Mouse (Mus musculus) heart, embryonic 16.5 days (tissue): Measurements from ENCODE around the gene Mex3a. TPM values are rescaled to one million over a fixed set of nuclear protein-coding genes. Genes with fewer than 3 reads are reported as not detected.

Experiments used
- ATAC-seq: fragments of 200-750 bp; cut with Nextera tagmentation; replicated peaks from 2 replicates; pipeline ENCODE4 v1.8.0; 2017; ENCODE audit warnings: moderate number of reproducible peaks; ENCODE audit not compliant: insufficient read depth, low FRiP score; ENCODE audit errors: extremely low read depth
- H3K27ac ChIP-seq: fragments of 300-500 bp; sonication (generic); 2 replicates; pipeline ENCODE4 v1.5.1; 2014; ENCODE audit warnings: mild to moderate bottlenecking, low read length, control low read depth, moderate library complexity
- H3K27me3 ChIP-seq: fragments of 300-500 bp; sonication (generic); 2 replicates; pipeline ENCODE4 v1.6.1; 2014; ENCODE audit warnings: low read length, mixed read lengths; ENCODE audit not compliant: control insufficient read depth, insufficient read depth
- H3K36me3 ChIP-seq: fragments of 300-500 bp; sonication (generic); 2 replicates; pipeline ENCODE4 v1.6.1; 2014; ENCODE audit not compliant: control insufficient read depth, insufficient read depth
- H3K4me1 ChIP-seq: fragments of 300-500 bp; sonication (generic); 2 replicates; pipeline ENCODE4 v1.6.1; 2014; ENCODE audit warnings: low read length, mixed read lengths; ENCODE audit not compliant: control insufficient read depth, insufficient read depth
- H3K4me2 ChIP-seq: fragments of 300-500 bp; sonication (generic); 2 replicates; pipeline ENCODE4 v1.6.1; 2014; ENCODE audit warnings: low read depth, mild to moderate bottlenecking, control low read depth, low read length
- H3K4me3 ChIP-seq: fragments of 300-500 bp; sonication (generic); 2 replicates; pipeline ENCODE4 v1.5.1; 2014; ENCODE audit warnings: mild to moderate bottlenecking, control low read depth, low read length
- H3K9ac ChIP-seq: fragments of 300-500 bp; sonication (generic); 2 replicates; pipeline ENCODE4 v1.6.1; 2014; ENCODE audit warnings: low read length, control low read depth
- H3K9me3 ChIP-seq: fragments of 300-500 bp; sonication (generic); replicated peaks from 2 replicates; pipeline ENCODE4 v1.6.1; 2016; ENCODE audit warnings: low read length; ENCODE audit not compliant: control insufficient read depth
- WGBS: fragments of 180-500 bp; shearing (Covaris S2); extraction: QIAGEN DNeasy Blood & Tissue Kit; methylation state at CpG from one replicate; pipeline ENCODE4 v1.1.7; 2014; 5-methylcytosine and 5-hydroxymethylcytosine counted together
- polyA plus RNA-seq: library from polyadenylated mRNA; unstranded; fragments of >200 nt; fragmentation: Nextera tagmentation; extraction: Ambion mirVana; gene quantifications from 2 replicates; pipeline ENCODE4 v1.2.1, GENCODE M21; 2015

Gene Mex3a
- polyA plus RNA-seq, 1 experiment from 2014 or later, result 5.3 TPM

DNA sequence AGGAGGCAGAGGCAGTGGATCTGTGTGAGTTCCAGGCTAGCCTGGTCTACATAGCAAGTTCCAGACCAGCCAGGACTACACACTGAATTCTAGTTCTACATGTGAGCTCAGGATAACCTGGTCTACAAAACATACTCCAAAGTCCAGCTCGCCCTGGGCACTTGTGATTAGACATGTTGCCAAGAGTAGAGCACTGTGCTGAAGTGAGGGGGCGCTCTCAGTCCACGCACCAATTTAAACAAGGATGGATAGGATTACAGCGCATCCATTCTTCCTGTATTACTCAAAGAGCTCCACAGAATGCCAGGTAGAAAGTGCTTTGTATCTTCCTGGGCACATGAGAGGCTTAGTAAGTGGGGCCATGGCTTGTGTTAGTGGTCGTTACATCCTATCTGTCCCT, 12.3 kb downstream of the Mex3a start:
- no peaks in the 10 kb centered on the region for H3K27me3 ChIP-seq
- WGBS, result 36% methylated on average over 5 of the region's 5 CpGs
- H3K9me3 ChIP-seq, result no peaks in the 10 kb centered on the region
- peaks cover 10% of the 10 kb centered on the region for H3K4me1 ChIP-seq
- H3K4me3 ChIP-seq, result no peak overlapping the region
- no peak overlapping the region for H3K4me2 ChIP-seq
- no peak overlapping the region for H3K27ac ChIP-seq
- H3K9ac ChIP-seq, result no peak overlapping the region
- no peaks in the 10 kb centered on the region for H3K36me3 ChIP-seq
- ATAC-seq, result no peak

DNA sequence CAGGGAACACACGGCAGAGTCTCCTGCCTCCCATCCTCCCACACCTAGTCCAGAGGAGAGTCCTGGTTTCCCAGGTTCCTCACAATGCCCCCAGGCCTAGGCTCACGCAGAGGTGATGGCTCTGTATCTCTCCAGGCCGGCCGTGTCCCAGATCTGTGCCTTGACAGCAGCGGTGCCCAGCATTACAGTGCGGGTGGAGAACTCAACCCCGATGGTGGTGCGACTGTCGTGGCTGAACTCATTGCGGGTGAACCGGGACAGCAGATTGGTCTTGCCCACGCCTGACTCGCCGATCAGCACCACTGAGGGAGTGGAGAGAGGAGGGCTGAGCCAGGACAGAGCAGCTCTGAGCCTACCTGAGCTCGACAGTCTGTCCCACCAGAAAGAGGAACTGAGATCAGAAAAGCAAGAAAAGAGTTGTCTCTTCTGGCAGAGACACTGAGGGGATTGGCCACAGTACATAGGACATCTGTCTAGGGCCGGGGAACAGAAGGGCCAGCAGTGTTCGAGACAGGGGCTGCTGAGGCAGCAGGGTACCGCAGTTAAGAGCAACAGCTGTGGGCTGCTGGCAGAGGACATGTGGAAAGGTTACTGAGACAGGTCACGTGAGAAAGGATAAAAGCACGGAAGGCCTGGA, 12.9 kb downstream of the Mex3a start:
- no peaks in the 10 kb centered on the region for H3K9me3 ChIP-seq
- no peaks in the 10 kb centered on the region for H3K36me3 ChIP-seq
- peaks cover 6% of the 10 kb centered on the region for H3K4me1 ChIP-seq
- no peak overlapping the region for H3K27ac ChIP-seq
- H3K4me3 ChIP-seq, result no peak overlapping the region
- no peak for ATAC-seq
- 59% methylated on average over 20 of the region's 20 CpGs for WGBS
- H3K27me3 ChIP-seq, result no peaks in the 10 kb centered on the region
- H3K4me2 ChIP-seq, result no peak overlapping the region
- H3K9ac ChIP-seq, result no peak overlapping the region

DNA sequence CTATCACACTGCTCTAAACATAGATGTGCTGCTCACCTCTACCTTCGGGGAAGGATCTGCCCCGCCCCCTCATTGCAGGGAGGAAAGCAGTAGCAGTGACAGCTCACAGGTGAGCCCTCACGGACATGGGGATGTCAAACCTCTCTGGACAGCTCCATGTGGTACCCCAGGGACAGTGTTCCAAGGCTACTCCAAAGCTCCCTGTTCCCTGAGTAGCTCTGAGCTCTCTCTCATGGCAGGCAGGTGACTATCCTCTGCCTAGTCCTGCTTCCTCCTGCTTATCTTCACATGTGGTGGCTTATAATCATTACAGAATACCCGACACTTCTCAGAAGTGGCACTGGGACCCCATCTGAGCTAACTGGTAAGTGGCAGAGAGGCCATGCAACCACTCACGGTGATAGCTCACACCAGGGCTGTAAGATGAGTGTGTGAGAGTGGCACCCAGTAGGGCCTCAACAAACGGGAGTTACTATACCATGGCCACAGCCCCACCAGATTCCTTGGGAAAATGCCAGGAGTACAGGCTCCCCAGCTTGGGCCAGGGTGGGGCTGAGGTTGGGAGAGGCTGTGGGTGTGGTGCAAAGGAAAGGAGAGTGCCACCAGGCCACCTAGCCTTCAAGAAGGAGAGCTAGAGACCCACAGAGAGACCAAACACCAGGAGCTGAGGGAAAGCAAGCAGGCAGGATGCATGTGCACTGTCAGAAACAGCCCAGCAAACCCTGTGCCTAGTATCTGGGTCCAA, 14.7 kb downstream of the Mex3a start:
- H3K36me3 ChIP-seq, result no peaks in the 10 kb centered on the region
- H3K4me1 ChIP-seq, result peaks cover 2% of the 10 kb centered on the region
- WGBS, result 62% methylated on average over 6 of the region's 6 CpGs
- H3K9me3 ChIP-seq, result no peaks in the 10 kb centered on the region
- H3K27ac ChIP-seq, result no peak overlapping the region
- H3K4me2 ChIP-seq, result no peak overlapping the region
- no peaks in the 10 kb centered on the region for H3K27me3 ChIP-seq
- H3K4me3 ChIP-seq, result no peak overlapping the region
- ATAC-seq, result no peak
- H3K9ac ChIP-seq, result no peak overlapping the region

DNA sequence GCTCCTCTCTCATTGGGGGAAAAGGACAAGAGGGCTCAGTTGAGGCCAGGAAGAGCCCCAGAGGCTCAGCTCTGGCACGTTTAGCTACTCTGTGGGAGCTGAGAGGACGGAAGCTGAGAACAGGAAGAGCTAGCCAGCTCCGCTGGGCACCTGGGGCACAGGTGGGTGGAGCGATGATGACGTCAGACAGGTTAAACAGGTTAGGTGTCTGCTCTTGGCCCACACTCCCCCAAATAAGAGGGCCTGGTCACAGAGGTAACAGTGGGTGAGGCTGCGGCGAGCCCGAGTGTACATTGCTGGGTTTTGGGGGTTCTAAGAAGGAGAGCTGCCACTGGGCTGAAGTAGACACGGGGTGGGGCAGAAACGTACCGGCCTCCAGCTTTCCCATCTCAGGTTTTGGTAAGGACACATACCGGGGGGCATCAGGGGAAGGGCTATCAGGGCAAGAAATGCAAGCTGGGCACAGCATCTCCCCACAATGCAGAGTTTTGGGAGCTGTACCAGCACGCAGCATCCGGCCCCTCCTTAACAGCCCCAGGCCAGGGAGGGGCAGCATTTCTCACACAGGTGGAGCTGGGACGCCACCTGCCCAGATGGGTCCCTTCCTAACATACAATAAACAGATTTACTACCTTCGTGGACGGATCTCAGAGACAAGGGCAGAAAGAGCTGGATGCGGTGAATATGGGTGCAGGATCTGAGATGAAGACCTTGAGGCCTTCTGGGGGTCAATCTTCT, 16.2 kb downstream of the Mex3a start, which contains the start of gene Rab25:
Gene Rab25 (minus strand): TSS at position 121 of the 738 bp plus-strand sequence.
- no peak within 1 kb of the TSS for H3K27ac ChIP-seq
- no peak within 1 kb of the TSS for H3K4me3 ChIP-seq
- H3K9me3 ChIP-seq, result no peaks in the 10 kb centered on the region
- no peak for ATAC-seq
- H3K4me1 ChIP-seq, result peaks cover 7% of the 10 kb centered on the region
- no peak within 1 kb of the TSS for H3K4me2 ChIP-seq
- H3K9ac ChIP-seq, result no peak within 1 kb of the TSS
- H3K36me3 ChIP-seq, result no peaks in the 10 kb centered on the region
- no peaks in the 10 kb centered on the region for H3K27me3 ChIP-seq
- WGBS, result 54% methylated on average over 18 of the region's 18 CpGs

DNA sequence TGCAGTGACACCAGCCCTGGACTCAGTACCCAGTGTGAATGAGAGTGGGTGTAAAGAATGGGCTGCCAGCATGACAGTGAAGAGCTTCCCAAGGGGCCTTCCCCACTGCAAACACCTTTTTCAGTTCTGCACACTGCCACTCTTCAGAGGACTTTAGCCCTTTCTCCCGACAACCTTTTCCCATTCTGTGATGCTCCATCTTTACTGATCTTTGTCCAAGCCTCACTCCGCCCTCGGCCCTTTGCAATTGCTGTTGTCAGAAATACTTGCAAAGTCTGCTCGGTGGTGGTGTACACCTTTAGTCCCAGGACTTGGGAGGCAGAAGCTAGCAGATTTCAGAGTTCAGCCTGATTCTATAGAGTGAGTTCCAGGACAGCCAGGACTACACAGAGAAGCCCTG, 19.4 kb downstream of the Mex3a start:
- Histone ChIP-seq H3K4me3 (no peak overlapping the region; the same call in 1 of the 2 replicates), H3K4me1 (peaks cover 15% of the 10 kb centered on the region)
- no peak for ATAC-seq

DNA sequence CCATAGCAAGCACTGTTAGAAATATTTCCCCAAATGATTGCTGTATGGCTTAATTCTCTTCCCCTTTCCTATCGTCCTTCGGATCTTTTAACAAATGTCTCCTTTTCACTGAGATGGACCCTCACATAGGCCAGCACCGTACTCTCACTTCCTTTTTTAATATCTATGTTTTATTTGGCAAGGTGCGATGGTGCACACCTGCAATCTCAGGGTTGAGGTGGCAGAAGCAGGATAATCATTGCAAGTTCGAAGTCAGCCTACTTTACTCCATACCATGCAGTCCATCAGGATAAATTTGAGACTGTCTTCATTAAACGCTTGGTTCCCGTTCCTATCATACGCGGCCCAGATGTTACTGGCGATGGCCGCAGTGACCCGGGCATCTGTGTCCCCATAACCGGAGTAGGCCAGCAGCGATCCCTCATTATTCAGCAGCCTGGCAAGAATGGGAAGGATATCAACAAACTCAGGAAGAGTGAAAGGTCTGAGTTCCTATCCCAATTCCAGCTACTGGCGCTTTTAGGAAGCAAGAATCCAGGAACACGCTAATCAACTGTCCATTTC, 20.0 kb downstream of the Mex3a start:
- H3K4me1 ChIP-seq, result peaks cover 15% of the 10 kb centered on the region
- H3K4me3 ChIP-seq, result peak overlapping the region; percentile 69
- no peak for ATAC-seq
- H3K27me3 ChIP-seq, result no peaks in the 10 kb centered on the region
- H3K36me3 ChIP-seq, result peaks cover 11% of the 10 kb centered on the region
- peak overlapping the region; percentile 88 for H3K9ac ChIP-seq
- H3K27ac ChIP-seq, result peak overlapping the region; percentile 99
- no peaks in the 10 kb centered on the region for H3K9me3 ChIP-seq
- 17% methylated on average over 16 of the region's 16 CpGs for WGBS
- H3K4me2 ChIP-seq, result peak overlapping the region; percentile 90

More for the DNA sequence above, 19.4 kb downstream of the Mex3a start:
- H3K9me3 ChIP-seq, result no peaks in the 10 kb centered on the region
- no peak overlapping the region; the same call in 1 of the 2 replicates for H3K9ac ChIP-seq
- 75% methylated on average over 4 of the region's 4 CpGs for WGBS
- no peak overlapping the region for H3K27ac ChIP-seq
- H3K4me2 ChIP-seq, result peak overlapping the region; percentile 90
- H3K36me3 ChIP-seq, result peaks cover 7% of the 10 kb centered on the region
- no peaks in the 10 kb centered on the region for H3K27me3 ChIP-seq

DNA sequence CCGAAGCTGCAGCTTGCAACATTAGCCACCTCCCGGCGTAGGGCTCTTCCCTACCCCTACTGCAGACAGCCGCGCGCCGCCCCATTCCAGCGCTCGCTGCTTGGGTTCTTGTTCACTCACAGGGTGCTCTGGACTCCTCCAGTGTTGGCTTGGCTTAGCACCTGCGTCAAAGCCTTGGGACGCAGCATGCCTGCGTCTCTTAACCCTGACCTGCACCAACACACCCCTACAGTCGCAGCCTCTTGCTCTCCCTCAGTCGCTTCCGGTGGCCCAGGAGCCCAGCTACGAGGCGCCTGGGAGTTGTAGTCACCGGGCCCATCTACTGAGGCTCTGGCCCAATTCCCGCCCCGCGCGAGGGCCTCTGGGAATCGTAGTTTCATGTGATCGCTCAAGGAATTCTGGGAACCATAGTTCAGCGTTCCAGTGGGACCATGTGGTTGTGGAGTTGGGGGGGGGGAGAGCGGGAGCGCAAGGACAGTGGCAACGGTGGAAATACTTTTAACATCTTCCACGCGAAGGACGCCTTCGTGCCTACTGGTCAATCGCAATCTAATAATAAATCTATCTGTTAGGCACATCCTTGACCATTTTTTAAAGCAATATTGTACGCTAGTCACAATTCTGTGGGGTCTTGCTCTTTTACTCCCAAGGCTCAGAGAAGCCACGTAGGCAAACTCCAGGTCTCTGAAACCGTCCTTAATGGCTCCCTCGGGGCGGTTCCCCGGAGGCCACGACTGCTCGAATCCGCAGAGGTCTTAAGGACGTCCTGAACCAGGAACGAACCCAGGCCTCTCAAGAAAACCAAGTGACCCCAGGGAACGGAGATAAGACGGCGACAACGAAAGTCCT, 20.7 kb downstream of the Mex3a start, which contains the start of gene Lamtor2:
Gene Lamtor2 (minus strand): TSS at position 399 of the 849 bp plus-strand sequence.
- Histone ChIP-seq H3K4me3 (peak within 1 kb of the TSS; percentile 69), H3K9ac (peak within 1 kb of the TSS; percentile 88), H3K27me3 (no peaks in the 10 kb centered on the region), H3K4me1 (peaks cover 15% of the 10 kb centered on the region), H3K9me3 (no peaks in the 10 kb centered on the region), H3K36me3 (peaks cover 11% of the 10 kb centered on the region), H3K27ac (peak within 1 kb of the TSS; percentile 99), H3K4me2 (peak within 1 kb of the TSS; percentile 90)
- ATAC-seq, result peak; percentile 91
- WGBS, result under 1% methylated on average over 48 of the region's 48 CpGs

DNA sequence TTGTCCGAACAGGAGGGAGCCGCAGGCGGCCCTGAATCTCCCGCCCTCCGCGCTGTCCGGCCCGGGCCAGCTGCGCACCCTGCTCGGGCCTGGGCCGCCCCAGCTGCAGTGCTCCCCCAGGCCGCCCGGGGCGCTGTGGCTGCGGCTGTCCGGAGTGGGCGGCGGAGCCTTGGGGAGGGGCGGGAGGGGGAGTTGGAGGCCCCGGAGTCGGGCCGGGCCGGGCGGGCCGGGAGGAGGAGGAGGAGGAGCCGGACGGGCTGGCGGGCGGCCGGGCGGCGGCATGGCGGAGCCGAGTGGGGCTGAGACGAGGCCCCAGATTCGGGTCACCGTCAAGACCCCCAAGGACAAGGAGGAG, 21.3 kb downstream of the Mex3a start, which contains the start of gene Ubqln4:
Gene Ubqln4 (plus strand): TSS at position 234 of the 355 bp plus-strand sequence.
- Histone ChIP-seq H3K4me1 (peaks cover 15% of the 10 kb centered on the region), H3K4me3 (peak within 1 kb of the TSS; percentile 69), H3K9me3 (no peaks in the 10 kb centered on the region), H3K9ac (peak within 1 kb of the TSS; percentile 88), H3K27me3 (no peaks in the 10 kb centered on the region), H3K4me2 (peak within 1 kb of the TSS; percentile 90), H3K27ac (peak within 1 kb of the TSS; percentile 99), H3K36me3 (peaks cover 14% of the 10 kb centered on the region)
- under 1% methylated on average over 31 of the region's 37 CpGs for WGBS
- ATAC-seq, result peak; percentile 86
